Mouse (Mus musculus): ENCODE data around the gene Mars.
"Not testable (repeated sequence)": the region's sequence is repeated elsewhere in the genome, so short reads cannot be mapped to it uniquely, and the experiment has no call there.

Mars gene

GRCm38 (mm10) chr10:127312356-127312676 lies 730 bp upstream of the Mars start:
- peak; percentile 86 for DNase-seq (ENCODE audit: low read depth, low spot score)

GRCm38 (mm10) chr10:127310523-127311475 lies 787 bp downstream of the Mars start:
- DNase-seq (ENCODE audit: low read depth, low spot score): peak; percentile 67

DNA sequence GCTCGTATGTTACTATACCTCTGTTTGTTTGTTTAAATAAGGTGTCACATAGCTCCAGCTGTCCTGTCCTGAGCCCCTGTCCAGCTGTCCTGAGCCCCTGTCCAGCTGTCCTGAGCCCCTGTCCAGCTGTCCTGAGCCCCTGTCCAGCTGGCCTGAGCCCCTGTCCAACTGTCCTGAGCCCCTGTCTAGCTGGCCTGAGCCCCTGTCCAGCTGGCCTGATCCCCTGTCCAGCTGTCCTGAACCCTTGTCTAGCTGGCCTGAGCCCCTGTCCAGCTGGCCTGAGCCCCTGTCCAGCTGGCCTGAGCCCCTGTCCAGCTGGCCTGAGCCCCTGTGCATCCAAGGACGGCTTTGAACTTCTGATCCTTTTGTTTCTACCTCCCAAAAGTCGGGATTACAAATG lies 2.4 kb downstream of the Mars start:
- DNase-seq (ENCODE audit: low read depth, low spot score): not testable (repeated sequence)

DNA sequence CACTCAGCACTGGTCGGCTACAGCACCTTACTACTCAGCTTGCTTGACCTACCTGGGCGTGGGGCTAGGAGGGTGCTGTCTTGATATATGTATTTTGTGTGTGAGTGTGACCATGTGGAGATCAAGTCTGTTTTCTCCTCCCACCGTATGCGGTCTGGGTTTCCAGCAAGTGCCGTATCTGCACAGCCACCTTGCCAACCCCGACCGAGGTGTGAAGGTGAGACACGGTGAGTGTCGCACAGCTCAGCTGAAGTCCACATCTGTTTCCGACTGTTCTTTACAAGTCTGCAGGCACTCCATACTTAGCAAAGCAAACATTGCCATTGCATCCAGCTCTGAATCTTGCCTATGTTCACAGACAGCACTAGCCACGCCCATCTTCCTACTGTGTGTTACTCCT lies 8.4 kb downstream of the Mars start:
- no peak for DNase-seq (ENCODE audit: low read depth, low spot score)

DNA sequence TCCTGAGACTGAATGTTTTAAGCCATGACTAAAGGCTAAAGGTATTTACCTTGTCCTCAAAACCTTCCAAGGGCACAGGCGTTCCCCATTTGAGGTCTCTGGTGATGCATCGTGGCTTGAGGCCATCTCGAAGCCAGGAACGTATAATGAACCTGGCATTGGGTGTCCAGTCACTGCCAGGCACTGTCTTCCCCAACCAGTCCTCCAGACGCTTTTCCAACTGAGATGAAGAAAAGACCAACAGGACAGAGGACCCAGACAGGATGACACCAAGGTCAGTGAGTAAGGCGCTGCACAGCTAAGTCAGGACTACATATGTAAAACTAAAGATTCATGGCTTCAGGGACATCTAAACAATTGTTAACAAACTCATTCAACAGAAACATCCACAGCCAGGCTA lies 11.2 kb downstream of the Mars start:
- no peak for DNase-seq (ENCODE audit: low read depth, low spot score)

- no peak for DNase-seq (ENCODE audit: low read depth, low spot score)
These were observed 14.3 kb downstream of the Mars start for GRCm38 (mm10) chr10:127297015-127297871.

DNA sequence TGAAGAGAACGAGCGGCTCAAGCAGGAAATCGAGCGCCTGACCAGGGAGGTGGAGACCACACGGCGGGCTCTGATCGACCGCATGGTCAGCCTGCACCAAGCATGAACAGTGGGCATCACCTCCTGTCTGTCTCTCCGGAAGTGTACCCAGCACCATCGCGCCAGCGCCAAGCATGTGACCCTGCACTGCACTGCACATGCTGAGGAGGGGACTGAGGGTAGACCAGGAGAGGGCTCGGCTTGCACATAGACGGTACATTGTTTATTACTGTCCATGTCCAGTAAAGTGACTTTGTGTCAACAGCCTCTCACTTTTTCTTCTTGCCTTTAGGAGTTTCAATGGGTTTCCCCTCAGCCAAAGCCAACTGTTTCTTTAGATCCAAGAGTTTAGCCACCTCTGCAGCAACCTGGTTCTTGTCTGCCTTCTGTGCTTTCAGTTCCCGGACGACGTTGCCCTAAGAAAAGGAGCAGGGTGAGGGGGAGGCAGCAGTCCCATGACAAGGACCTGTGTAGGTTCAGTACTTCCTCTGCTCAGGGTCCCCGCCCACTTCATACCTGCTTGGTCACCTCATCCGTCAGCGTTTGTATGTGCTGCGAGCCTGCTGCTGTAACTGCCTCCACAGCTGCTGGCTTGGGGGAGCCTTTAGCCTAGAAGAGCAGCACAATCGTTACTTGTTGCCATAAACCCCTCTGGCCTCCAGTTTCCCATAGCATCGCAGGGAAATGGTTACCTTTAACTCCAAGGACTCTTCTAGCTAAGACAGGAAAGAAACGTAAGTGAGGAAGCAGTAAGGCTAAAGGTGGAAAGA lies 15.4 kb downstream of the Mars start:
- DNase-seq (ENCODE audit: low read depth, low spot score): no peak

DNA sequence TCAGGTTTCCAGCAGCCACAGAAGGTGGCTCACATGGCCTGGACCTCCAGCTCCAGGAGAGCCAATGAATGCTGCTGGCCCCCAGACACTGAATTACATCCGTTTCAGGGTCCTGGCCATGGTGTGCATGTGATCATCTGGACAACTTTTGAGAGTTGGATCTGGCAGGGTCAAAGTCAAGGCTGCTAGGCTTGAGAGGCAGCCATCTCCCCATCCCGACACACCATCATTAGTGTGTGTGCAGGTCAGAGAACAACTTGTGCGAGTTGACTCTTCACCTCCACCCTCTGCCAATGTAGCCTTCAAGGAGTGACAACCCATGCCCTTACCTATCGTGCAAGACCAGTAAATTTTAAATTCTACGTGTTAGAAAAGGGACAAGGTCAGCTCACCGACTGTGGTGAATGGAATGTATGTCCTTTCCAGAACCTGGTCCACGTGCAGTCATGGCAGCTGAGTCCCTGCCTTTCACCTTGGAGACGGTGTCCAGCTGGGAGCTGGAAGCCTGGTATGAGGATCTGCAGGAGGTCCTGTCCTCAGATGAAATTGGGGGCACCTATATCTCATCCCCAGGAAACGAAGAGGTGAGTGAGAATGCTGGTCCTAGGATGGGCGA lies 16.6 kb downstream of the Mars start:
- no peak for DNase-seq (ENCODE audit: low read depth, low spot score)

DNA sequence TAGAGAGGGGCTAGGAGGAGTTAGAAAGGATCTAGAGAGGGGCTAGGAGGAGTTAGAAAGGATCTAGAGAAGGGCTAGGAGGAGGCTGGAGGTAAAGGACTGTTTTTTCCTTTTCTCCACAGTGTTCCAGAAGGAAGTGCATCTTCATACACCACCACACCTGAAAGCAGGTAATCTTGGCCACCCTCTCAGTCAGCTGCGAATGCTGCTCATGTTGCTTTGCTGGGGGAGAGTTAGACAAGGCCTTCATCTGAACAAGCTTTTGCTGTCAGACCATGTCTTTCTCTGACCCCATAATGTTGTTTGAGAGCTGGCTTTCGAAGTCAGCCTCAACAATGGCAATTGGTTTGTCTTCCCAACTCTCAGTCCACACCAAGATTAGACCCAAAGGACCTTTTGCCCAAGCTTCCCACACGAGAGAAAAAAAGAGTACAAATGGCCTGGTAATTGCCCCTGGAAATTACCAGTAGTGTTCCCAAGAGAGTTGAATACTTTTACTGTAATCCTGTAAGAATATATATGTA lies 17.9 kb downstream of the Mars start:
- DNase-seq (ENCODE audit: low read depth, low spot score): no peak

- DNase-seq (ENCODE audit: low read depth, low spot score): no peak
These were observed 18.5 kb downstream of the Mars start for GRCm38 (mm10) chr10:127292987-127293538.

DNA sequence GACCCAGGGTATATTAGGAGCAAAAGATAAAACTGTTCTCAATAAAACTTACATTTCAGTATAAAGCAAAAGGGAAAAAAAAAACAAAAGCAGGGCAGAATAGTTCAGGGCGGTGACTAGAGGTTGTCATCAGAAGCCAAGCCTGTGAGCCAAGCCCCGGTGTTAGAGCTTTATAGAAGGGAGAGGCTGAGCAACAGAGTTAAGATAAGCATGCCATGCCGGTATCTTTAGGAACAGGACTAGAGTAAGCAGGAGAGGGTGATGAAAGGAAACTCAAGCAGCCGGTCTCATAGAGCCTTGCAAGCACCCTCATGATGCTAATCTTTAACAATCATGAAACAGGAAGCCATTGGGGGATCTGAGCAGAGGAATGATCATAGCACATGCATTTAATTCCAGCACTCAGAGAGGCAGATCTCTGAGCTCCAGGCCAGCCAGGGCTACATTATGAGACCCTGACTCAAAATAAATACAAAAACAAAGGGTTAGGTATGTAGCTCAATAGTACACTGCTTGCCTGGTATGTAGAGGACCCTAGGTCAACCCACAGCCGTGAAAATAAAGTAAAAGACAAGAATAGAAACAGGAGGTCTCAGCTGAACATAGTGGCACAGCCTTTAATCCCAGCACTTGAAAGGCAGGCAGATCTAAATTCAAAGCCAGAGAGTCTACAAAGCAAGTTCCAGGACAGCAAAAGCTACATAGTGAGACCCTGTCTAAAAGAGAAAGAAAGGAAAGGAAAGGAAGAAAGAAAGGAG lies 19.5 kb downstream of the Mars start:
- DNase-seq (ENCODE audit: low read depth, low spot score): peak; percentile 46

- peak; percentile 76 for DNase-seq (ENCODE audit: low read depth, low spot score)
These were observed 20.4 kb downstream of the Mars start for GRCm38 (mm10) chr10:127290930-127291880.

GRCm38 (mm10) chr10:127290307-127290929 lies 21.2 kb downstream of the Mars start:
- peak; percentile 99 for DNase-seq (ENCODE audit: low read depth, low spot score)

- peak; percentile 81 for DNase-seq (ENCODE audit: low read depth, low spot score)
These were observed 21.9 kb downstream of the Mars start for GRCm38 (mm10) chr10:127289573-127290191.

DNA sequence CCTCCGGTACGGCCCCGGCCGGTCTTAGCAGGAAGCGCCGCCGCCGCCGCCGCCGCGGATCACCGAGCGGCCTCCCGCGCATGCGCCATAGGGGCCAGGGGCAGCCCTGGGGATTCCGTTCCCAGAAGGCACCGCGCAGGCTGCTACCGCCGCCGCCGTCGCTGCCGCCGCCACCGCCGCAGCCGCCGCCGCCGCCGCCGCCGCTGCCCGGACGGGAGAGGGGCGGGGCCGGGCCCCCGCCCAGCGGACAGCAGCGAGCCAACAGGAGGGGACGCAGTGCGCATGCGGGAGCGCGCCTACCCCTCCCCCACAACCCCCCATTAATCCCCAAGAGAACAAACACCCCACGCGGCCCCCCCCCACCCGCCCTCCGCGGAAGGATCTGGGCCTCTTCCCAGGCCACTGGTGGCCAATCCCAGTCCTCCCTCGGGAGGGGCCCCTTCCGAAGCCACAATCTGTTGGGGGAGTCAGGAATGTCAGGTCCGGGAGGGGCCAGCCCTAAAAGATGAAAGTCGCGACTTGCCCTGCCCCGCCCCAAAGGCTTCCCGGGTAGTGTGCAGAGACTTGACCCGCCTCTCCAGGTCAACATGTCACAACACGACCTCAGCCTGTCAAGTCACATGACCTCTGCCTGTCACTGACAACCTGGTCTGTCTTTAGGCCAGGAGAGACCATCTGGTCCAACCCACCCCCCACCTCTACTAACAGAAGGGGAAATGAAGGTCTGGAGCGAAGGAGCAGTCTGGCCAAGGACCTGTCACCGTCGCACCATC lies 22.6 kb downstream of the Mars start, which contains the start of gene Mbd6:
Mbd6 (minus strand) TSS at position 219 of the 773 bp plus-strand sequence.
- DNase-seq (ENCODE audit: low read depth, low spot score): peak; percentile 95

DNA sequence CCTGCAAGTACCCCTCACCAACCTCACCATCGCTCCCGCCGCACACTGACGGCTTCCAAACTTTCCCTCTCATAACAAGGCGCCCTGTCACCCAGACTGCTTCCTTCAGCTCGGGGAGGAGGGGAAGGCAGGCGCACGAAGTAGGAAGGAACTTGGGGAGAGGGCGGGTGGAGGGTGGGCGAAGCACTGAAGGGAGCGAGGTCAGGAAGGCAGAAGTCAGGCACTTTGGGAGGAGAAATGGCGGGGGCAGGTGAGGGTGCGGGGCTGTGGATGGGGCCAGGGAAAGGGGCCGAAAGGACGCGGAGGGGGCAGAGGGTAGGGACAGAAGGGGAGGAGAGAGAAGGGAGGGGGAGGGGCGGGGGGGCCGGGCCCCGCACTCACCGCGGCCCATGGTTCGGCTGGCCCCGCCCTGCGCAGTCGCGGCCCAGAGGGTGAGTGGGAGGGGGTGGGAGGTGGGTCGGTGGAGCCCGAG lies 23.2 kb downstream of the Mars start:
- no peak for DNase-seq (ENCODE audit: low read depth, low spot score)

GRCm38 (mm10) chr10:127287936-127288293 lies 23.7 kb downstream of the Mars start:
- DNase-seq (ENCODE audit: low read depth, low spot score): peak; percentile 17
